ENCODE assay signal across 17 mouse cellular contexts in genomic region chr4:130715623-130716022, GRCm38 (mm10). TPM values are rescaled to one million over a fixed set of nuclear protein-coding genes. Genes with fewer than 3 reads are reported as not detected.
DNase-seq lines count a peak whose midpoint lies in the region; ATAC-seq and TF ChIP-seq lines count a peak whose summit lies in the region.
"Had no signal": no experiment of that assay in that cellular context is flagged by ENCODE, and none has a peak within 500 bp of the region (broad histone marks: within the 10 kb centered on the region; RNA-seq: fewer than 3 reads in every experiment).

No protein-coding gene starts in this region.

- peak overlapping the region; percentile 77 for H3K4me2 ChIP-seq in liver, embryonic 11.5 days
- H3K4me2 ChIP-seq in stomach, embryonic 16.5 days (ENCODE audit: low read depth, low read length): peak overlapping the region; percentile 5; the same call in 1 of the 2 replicates
- H3K4me2 ChIP-seq: limb, embryonic 13.5 days; midbrain, embryonic 12.5 days had no signal

- DNase-seq in gastrocnemius, adult 2 months: no peak
- DNase-seq in gastrocnemius, postnatal 10 days: no peak
- DNase-seq in kidney, adult 2 months: no peak
- DNase-seq in kidney, adult 18-20 months: no peak
- no peak for DNase-seq in liver, embryonic 11.5 days (ENCODE audit: low spot score)
- DNase-seq in kidney, postnatal 10 days: no peak
- no peak for DNase-seq in spleen, postnatal 36 days (ENCODE audit: low spot score in 2 of 2)
- DNase-seq: adrenal gland, adult 8-10 months; cerebellum, postnatal 36 days; kidney, postnatal 4 days; right cerebral cortex, postnatal 14 days; thymus, postnatal 25 days had no signal

- no peaks in the 10 kb centered on the region for H3K27me3 ChIP-seq in kidney, adult 2 months (replicated peaks; ENCODE audit: control insufficient read depth, insufficient read depth, low read length)
- H3K27me3 ChIP-seq in liver, embryonic 11.5 days (replicated peaks; ENCODE audit: control insufficient read depth, insufficient read depth, low read length): no peaks in the 10 kb centered on the region
- H3K27me3 ChIP-seq in stomach, embryonic 16.5 days (ENCODE audit: control insufficient read depth, insufficient read depth, low read length): no peaks in the 10 kb centered on the region
- H3K27me3 ChIP-seq: limb, embryonic 13.5 days; midbrain, embryonic 12.5 days had no signal

- intact Hi-C loops in gastrocnemius, adult 2 months (cut with DNase I): no loop called here

- peaks cover 45% of the 10 kb centered on the region for H3K4me1 ChIP-seq in kidney, adult 2 months (ENCODE audit: control insufficient read depth, insufficient read depth, low read length)
- peaks cover 77% of the 10 kb centered on the region for H3K4me1 ChIP-seq in liver, embryonic 11.5 days (replicated peaks; ENCODE audit: control insufficient read depth, insufficient read depth, low read length)
- peaks cover 47% of the 10 kb centered on the region for H3K4me1 ChIP-seq in stomach, embryonic 16.5 days (ENCODE audit: control insufficient read depth, insufficient read depth, low read length)

- no peak for TF ChIP-seq POLR2A in kidney, adult 2 months (IDR thresholded peaks at IDR 0.05; ENCODE audit: low read depth, low read length)

- peak; percentile 32; the same call in 1 of the 2 replicates for ATAC-seq in liver, embryonic 11.5 days (replicated peaks; ENCODE audit: low FRiP score)
- no peak for ATAC-seq in stomach, embryonic 16.5 days (ENCODE audit: insufficient read depth, low FRiP score)
- ATAC-seq: forebrain, embryonic 14.5 days had no signal

- peaks cover 2% of the 10 kb centered on the region; the same call in 1 of the 2 replicates for H3K36me3 ChIP-seq in kidney, adult 2 months (ENCODE audit: control insufficient read depth, insufficient read depth, low read length)
- H3K36me3 ChIP-seq in liver, embryonic 11.5 days (ENCODE audit: control insufficient read depth, insufficient read depth, low read length): peaks cover 10% of the 10 kb centered on the region
- H3K36me3 ChIP-seq in stomach, embryonic 16.5 days (ENCODE audit: control insufficient read depth, insufficient read depth, low read length): peaks cover 13% of the 10 kb centered on the region; the same call in 1 of the 2 replicates

- no peak for TF ChIP-seq CTCF in gastrocnemius, adult 2 months (IDR thresholded peaks at IDR 0.05)
- TF ChIP-seq CTCF in kidney, adult 2 months (conservative IDR thresholded peaks at IDR 0.05; ENCODE audit: insufficient read depth, insufficient read length, low read depth, low read length): no peak

- H3K9ac ChIP-seq in liver, embryonic 11.5 days (ENCODE audit: low read depth, low read length): peak overlapping the region; percentile 47; the same call in 1 of the 2 replicates
- no peak overlapping the region for H3K9ac ChIP-seq in stomach, embryonic 16.5 days (ENCODE audit: low read length)
- H3K9ac ChIP-seq: limb, embryonic 13.5 days; midbrain, embryonic 12.5 days had no signal

- H3K9me3 ChIP-seq in liver, embryonic 11.5 days (ENCODE audit: control insufficient read depth, low read length): no peaks in the 10 kb centered on the region
- no peaks in the 10 kb centered on the region for H3K9me3 ChIP-seq in stomach, embryonic 16.5 days (replicated peaks; ENCODE audit: control insufficient read depth, low read length)
- H3K9me3 ChIP-seq: limb, embryonic 13.5 days; midbrain, embryonic 12.5 days had no signal

- no peak overlapping the region for H3K4me3 ChIP-seq in gastrocnemius, adult 2 months
- no peak overlapping the region for H3K4me3 ChIP-seq in kidney, adult 2 months (ENCODE audit: insufficient read depth, low read depth, low read length)
- H3K4me3 ChIP-seq in liver, embryonic 11.5 days (ENCODE audit: low read depth, low read length): peak overlapping the region; percentile 8; the same call in 1 of the 2 replicates
- no peak overlapping the region for H3K4me3 ChIP-seq in stomach, embryonic 16.5 days (replicated peaks; ENCODE audit: low read length)
- H3K4me3 ChIP-seq: left cerebral cortex, adult 2 months; limb, embryonic 13.5 days; midbrain, embryonic 12.5 days had no signal

- H3K27ac ChIP-seq in gastrocnemius, adult 2 months: peak overlapping the region; percentile 3; the same call in 1 of the 2 replicates
- H3K27ac ChIP-seq in kidney, adult 2 months (ENCODE audit: insufficient read depth, low read depth, low read length): peak overlapping the region; percentile 59; the same call in 1 of the 2 replicates
- peak overlapping the region; percentile 97 for H3K27ac ChIP-seq in liver, embryonic 11.5 days (ENCODE audit: low read depth, low read length)
- H3K27ac ChIP-seq in stomach, embryonic 16.5 days (ENCODE audit: low read length): no peak overlapping the region
- H3K27ac ChIP-seq: left cerebral cortex, adult 2 months; limb, embryonic 13.5 days; midbrain, embryonic 12.5 days had no signal

RNA-seq across cellular contexts. Expression of gene Pum1, which starts 52.5 kb away (rescaled TPM):
- 10 to 100 TPM; 42.4 to 42.6 TPM for total RNA-seq in gastrocnemius, adult 2 months (2021)
- 10 to 100 TPM; 41.8 to 54.3 TPM for total RNA-seq in gastrocnemius, postnatal 10 days (2021)
- polyA plus RNA-seq in kidney, adult 2 months (2012; rRNA removed): 45.9 and 52.4 TPM in 2 replicates
- polyA plus RNA-seq in liver, embryonic 11.5 days (2014; fragmentation: Nextera tagmentation; extraction: Ambion mirVana): 61.4 and 65.0 TPM in 2 replicates
- 73.3 and 79.7 TPM in 2 replicates for polyA plus RNA-seq in stomach, embryonic 16.5 days (2015; fragmentation: Nextera tagmentation; extraction: Ambion mirVana)
